Mouse (Mus musculus): ENCODE measurements around the gene Card11.

DNA sequence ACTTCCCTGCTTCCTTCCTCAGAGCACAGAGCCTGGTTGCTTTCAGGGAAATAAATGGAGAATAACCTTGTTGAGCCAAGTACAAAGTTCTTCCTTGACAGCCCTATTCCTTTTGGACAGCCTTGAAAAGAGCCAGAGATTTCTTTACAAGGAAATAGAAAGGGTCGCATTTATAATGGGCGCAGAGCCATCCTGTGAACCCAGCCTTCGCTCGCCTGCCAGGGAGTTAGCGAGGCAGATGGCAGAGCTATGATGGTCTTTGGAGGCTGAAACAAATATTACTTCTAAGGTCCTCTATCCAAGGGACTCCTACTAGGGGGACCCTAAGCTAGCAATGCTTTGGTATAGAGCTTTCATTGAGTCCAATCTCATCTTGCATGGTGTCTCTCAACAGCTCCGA is 35.0 kb upstream of the Card11 start:
- TF ChIP-seq CTCF (IDR thresholded peaks at IDR 0.05; ENCODE audit: extremely low read depth, insufficient read depth, low read length) = no peak
- TF ChIP-seq POLR2A (IDR thresholded peaks at IDR 0.05; ENCODE audit: extremely low read depth, insufficient read depth, low read length) = no peak
